Mouse (Mus musculus): ENCODE measurements around the gene Diablo. TPM values are rescaled to one million over a fixed set of nuclear protein-coding genes. Genes with fewer than 3 reads are reported as not detected.
A peak's percentile ranks its signal among the peaks of the same experiment; 100 is the strongest.

The Diablo gene
- polyA plus RNA-seq, 1 experiment from 2014 or later, result 125 TPM

GRCm38 (mm10) chr5:123489112-123489785 lies 34.7 kb downstream of the Diablo start, which contains the start of the genes Lrrc43 and Il31:
TSS of gene Lrrc43 (plus strand) at chr5:123489305.
TSS of gene Il31 (minus strand) at chr5:123489489.
- 9% methylated on average over 25 of the region's 25 CpGs for WGBS
- H3K4me3 ChIP-seq, result peak within 1 kb of the TSS; percentile 51
- no peaks in the 10 kb centered on the region for H3K36me3 ChIP-seq (replicated peaks)
- H3K27ac ChIP-seq (replicated peaks), result no peak within 1 kb of the TSS; the same call in 1 of the 2 replicates
- H3K4me1 ChIP-seq, result peaks cover 14% of the 10 kb centered on the region
- peak; percentile 67 for DNase-seq (ENCODE audit: low spot score)
- peaks cover 6% of the 10 kb centered on the region; the same call in 1 of the 2 replicates for H3K27me3 ChIP-seq (replicated peaks; ENCODE audit: low read depth, poor library complexity, severe bottlenecking)
- no peaks in the 10 kb centered on the region for H3K9me3 ChIP-seq

DNA sequence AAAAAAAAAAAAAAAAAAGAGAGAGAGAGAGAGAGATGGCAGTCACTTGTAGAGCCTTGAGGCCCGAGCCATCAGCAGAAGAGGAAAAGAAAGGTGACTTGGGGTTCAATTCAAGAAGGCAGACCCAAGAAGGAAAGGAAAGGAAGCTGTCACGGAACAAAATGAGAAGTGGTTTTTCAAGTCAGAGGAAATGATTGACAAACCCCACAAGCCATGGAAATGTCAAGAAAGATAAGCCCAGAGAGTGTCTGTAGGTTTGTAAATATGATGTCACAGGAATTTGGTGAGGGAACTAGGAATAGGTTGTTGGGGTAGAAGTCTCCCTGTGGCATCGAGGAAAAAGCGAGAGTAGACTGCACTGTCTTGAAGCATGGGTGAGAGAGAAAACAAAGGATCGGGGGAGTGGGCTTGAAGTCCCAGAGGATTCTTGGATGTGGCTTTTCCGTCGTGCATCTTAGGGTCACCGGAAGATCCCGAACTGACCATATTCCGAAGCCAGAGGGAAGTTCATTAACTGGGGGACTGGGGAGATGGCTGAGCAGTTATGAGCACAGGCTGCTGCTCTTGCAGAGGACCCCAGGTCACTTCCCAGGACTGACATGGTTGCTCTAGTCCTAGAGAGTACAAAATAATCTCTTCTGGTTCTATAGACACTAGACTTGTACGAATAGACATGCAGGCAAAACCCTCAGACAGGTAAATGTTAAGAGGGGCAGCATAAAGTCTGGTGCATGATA lies 36.1 kb downstream of the Diablo start:
- no peak for DNase-seq (ENCODE audit: low spot score)
- no peaks in the 10 kb centered on the region for H3K36me3 ChIP-seq (replicated peaks)
- H3K4me1 ChIP-seq, result peaks cover 14% of the 10 kb centered on the region
- no peak overlapping the region for H3K4me3 ChIP-seq
- H3K27ac ChIP-seq (replicated peaks), result no peak overlapping the region
- 87% methylated on average over 11 of the region's 11 CpGs for WGBS
- peaks cover 6% of the 10 kb centered on the region; the same call in 1 of the 2 replicates for H3K27me3 ChIP-seq (replicated peaks; ENCODE audit: low read depth, poor library complexity, severe bottlenecking)
- H3K9me3 ChIP-seq, result no peaks in the 10 kb centered on the region

DNA sequence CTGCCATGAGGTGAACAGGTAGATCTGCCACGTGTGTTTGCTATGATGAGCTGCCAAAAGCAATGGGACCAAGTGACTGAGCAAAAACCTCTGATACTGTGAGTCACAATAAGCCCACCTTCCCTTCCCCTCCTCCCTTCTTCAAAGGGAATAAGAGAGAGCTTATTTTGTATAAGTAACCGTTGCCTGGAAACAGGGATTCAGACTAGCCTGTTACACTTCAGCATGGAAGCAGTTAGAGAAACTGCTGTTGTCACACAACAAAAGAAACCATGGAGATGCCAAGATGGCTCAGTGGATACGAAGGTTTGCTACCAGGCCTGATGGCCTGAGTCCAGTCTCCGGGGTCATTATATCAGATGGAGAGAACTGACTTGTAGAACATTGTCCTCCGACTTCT lies 50.2 kb downstream of the Diablo start:
- H3K36me3 ChIP-seq (replicated peaks), result no peaks in the 10 kb centered on the region
- H3K4me3 ChIP-seq, result no peak overlapping the region
- WGBS, result 83% methylated on average over 5 of the region's 5 CpGs
- DNase-seq (ENCODE audit: low spot score), result no peak
- H3K27ac ChIP-seq (replicated peaks), result no peak overlapping the region
- no peaks in the 10 kb centered on the region for H3K9me3 ChIP-seq
- no peaks in the 10 kb centered on the region for H3K27me3 ChIP-seq (replicated peaks; ENCODE audit: low read depth, poor library complexity, severe bottlenecking)
- H3K4me1 ChIP-seq, result no peaks in the 10 kb centered on the region

DNA sequence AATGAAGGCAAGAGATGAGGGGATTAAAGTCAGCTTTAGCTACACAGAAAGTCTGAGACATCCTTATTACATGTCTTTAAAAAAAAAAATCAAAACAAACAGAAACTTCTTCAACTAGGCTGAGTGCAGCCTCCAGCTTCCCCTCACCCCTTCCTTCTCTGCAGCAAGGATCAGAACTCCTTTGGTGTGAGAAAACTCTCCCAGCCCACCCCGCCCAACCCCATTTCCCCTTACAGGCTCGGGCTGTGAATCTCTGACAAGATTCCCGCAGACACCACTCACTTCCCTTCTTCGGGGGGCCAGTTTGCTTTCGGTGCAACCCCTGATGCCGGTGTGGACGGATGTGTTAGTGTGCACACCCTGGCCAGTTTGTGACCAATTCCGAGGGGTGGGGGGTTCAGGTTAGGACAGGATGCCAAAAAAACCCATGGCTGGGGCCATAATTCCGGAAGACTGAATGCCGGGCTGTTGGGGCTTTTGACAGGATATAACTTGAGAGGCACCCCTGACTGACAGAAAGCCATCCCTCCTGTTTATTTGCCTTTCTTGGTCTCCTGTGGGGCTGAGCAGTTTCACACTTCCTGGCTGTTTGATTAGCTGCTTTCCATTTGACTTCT lies 53.1 kb downstream of the Diablo start:
- WGBS, result 54% methylated on average over 10 of the region's 10 CpGs
- DNase-seq (ENCODE audit: low spot score), result no peak

DNA sequence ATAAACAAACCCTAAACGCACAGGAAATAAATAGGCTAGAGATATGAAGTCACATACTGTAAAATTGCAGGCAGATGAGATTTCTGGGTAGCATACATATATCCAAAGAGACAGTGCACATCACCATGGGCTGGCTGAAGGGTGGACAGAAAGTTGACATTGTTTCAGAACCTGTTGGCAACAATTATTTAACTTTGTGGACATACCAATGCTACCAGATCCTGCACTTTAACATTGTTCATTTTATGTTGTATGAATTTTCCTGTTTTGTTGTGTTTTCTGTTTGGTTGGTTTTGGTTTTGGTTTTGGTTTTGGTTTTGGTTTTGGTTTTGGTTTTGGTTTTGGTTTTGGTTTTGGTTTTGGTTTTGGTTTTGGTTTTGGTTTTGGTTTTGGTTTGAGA lies 59.3 kb downstream of the Diablo start:
- Histone ChIP-seq H3K4me1 (no peaks in the 10 kb centered on the region), H3K27me3 (replicated peaks; ENCODE audit: low read depth, poor library complexity, severe bottlenecking) (no peaks in the 10 kb centered on the region), H3K27ac (replicated peaks) (no peak overlapping the region), H3K36me3 (replicated peaks) (no peaks in the 10 kb centered on the region), H3K4me3 (no peak overlapping the region), H3K9me3 (no peaks in the 10 kb centered on the region)
- 85% methylated on average over 1 of the region's 1 CpGs for WGBS
- no peak for DNase-seq (ENCODE audit: low spot score)

More for the DNA sequence above, 53.1 kb downstream of the Diablo start:
- Histone ChIP-seq H3K4me1 (no peaks in the 10 kb centered on the region), H3K36me3 (replicated peaks) (no peaks in the 10 kb centered on the region), H3K4me3 (0 out of 2 replicates have a peak overlapping the region, but pooled peaks have one; percentile 4), H3K27me3 (replicated peaks; ENCODE audit: low read depth, poor library complexity, severe bottlenecking) (no peaks in the 10 kb centered on the region), H3K27ac (replicated peaks) (no peak overlapping the region), H3K9me3 (no peaks in the 10 kb centered on the region)

DNA sequence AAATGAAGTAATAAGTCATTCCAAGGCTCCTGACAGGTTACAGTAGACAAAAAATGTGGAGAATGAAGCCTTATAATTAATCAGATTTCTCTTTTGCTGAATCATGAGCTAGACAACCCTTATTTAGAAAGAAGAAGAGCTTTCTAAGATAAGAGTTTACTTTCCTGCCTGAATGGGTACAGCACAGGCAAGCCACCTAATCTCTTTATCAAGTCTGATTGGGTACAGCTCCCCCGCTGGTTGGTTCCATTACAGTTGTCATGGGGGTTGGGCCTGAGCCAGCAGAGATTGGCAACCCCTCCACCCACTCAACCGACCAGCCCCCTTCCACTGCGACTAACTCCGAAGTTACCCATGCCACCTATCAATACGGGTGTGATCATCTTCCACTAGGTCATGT lies 62.6 kb downstream of the Diablo start:
- Histone ChIP-seq H3K4me1 (no peaks in the 10 kb centered on the region), H3K27me3 (replicated peaks; ENCODE audit: low read depth, poor library complexity, severe bottlenecking) (no peaks in the 10 kb centered on the region), H3K27ac (replicated peaks) (no peak overlapping the region), H3K4me3 (no peak overlapping the region), H3K36me3 (replicated peaks) (peaks cover 6% of the 10 kb centered on the region; the same call in 1 of the 2 replicates), H3K9me3 (no peaks in the 10 kb centered on the region)
- WGBS, result 64% methylated on average over 5 of the region's 5 CpGs
- no peak for DNase-seq (ENCODE audit: low spot score)

Small RNA genes lying within 50 kb of the gene (microRNA-seq; reads per million reads assigned to microRNA genes)
- 1.8 reads per million for gene Mir7647

Other genes starting within 250 kb of the Diablo start
- 41.7 and 42.8 TPM in 2 replicates for gene Bcl7a, start 180.3 kb downstream of the Diablo start, polyA plus RNA-seq (2016; fragmentation: Nextera tagmentation; extraction: Ambion mirVana)
- 18.6 and 20.8 TPM in 2 replicates for gene Mlxip, start 129.4 kb downstream of the Diablo start, polyA plus RNA-seq (2016; fragmentation: Nextera tagmentation; extraction: Ambion mirVana)
- 0.19 TPM in 1 of 2 replicates, not detected in the other for gene Lrrc43, start 34.9 kb downstream of the Diablo start, polyA plus RNA-seq (2016; fragmentation: Nextera tagmentation; extraction: Ambion mirVana)
- not detected in 2 replicates for gene Il31, start 34.7 kb downstream of the Diablo start, polyA plus RNA-seq (2016; fragmentation: Nextera tagmentation; extraction: Ambion mirVana)
- 1.5 and 2.0 TPM in 2 replicates for gene B3gnt4, start 13.7 kb downstream of the Diablo start, polyA plus RNA-seq (2016; fragmentation: Nextera tagmentation; extraction: Ambion mirVana)
- gene Gm49027, start 1.3 kb upstream of the Diablo start, polyA plus RNA-seq (2016; fragmentation: Nextera tagmentation; extraction: Ambion mirVana), result 0.24 and 0.35 TPM in 2 replicates
- gene Vps33a, start 48.9 kb upstream of the Diablo start, polyA plus RNA-seq (2016; fragmentation: Nextera tagmentation; extraction: Ambion mirVana), result 28.1 and 32.0 TPM in 2 replicates
- 52.9 and 54.0 TPM in 2 replicates for gene Clip1, start 160.4 kb upstream of the Diablo start, polyA plus RNA-seq (2016; fragmentation: Nextera tagmentation; extraction: Ambion mirVana)
- 86.3 and 93.8 TPM in 2 replicates for gene Zcchc8, start 196.9 kb upstream of the Diablo start, polyA plus RNA-seq (2016; fragmentation: Nextera tagmentation; extraction: Ambion mirVana)
- 142 and 144 TPM in 2 replicates for gene Rsrc2, start 225.2 kb upstream of the Diablo start, polyA plus RNA-seq (2016; fragmentation: Nextera tagmentation; extraction: Ambion mirVana)
- gene Kntc1, start 225.5 kb upstream of the Diablo start, polyA plus RNA-seq (2016; fragmentation: Nextera tagmentation; extraction: Ambion mirVana), result 45.3 and 46.4 TPM in 2 replicates

Data from embryonic facial prominence, embryonic 10.5 days (tissue).